Mouse (Mus musculus) bone marrow macrophage, adult 2 months (primary cell): ENCODE data around the gene Alyref.

Experiments used
- CTCF ChIP-seq: IDR thresholded peaks from 2 replicates; pipeline ENCODE4 v1.5.1; 2012; ENCODE audit warnings: low read depth, mild to moderate bottlenecking, low read length, moderate library complexity
- POLR2A ChIP-seq: IDR thresholded peaks from 2 replicates; pipeline ENCODE4 v1.6.1; 2012; ENCODE audit warnings: mild to moderate bottlenecking, low read depth, low read length, borderline replicate concordance

DNA sequence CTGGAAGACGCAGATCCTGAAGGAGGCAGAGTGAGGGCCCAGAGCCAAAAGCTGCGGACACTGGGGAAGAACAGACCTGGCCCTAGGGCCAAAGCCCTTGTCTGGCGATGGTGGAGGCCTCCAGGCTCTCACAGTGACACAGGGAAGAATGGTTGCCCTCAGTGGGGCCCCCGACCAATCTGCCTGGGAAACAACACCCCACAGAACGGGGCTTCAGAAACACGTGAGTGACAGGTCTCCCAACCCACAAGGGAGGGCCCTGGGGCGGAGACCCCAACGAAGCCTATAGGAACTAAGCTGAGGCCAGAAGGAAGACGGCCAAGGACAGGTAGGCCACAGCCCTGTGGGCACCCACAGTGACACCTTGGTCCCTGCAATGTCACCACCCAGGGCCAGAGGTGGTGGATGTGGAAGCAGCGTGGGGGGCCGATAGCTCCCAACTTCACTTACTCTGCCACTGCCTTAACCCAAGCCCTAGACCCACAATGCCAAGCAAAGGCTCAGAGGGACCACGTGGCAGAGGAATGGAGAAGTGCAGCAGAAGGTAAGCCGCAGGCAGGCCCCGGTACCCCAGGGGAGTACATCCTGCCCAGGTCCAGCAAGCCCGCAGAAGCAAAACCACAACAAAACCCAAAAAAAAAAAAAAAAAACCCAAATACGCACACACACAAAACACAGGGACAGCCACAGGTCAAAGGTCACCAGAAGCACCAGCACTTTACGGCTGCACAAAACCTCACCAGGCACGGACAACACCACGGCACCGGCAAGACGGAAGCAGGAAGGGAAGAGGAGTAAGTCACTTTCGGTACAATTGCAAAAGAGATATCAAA, 29.5 kb upstream of the Alyref start:
- TF ChIP-seq CTCF (no peak), POLR2A (no peak)
